Mouse (Mus musculus) heart, postnatal 4 days (tissue): ENCODE results near the gene F2rl3. TPM values are rescaled to one million over a fixed set of nuclear protein-coding genes. Genes with fewer than 3 reads are reported as not detected.

Source experiments
- DNase-seq: peaks from one replicate; pipeline ENCODE4 v3.0.0; 2021
- total RNA-seq, 2 experiments: library from RNA; stranded (reverse); gene quantifications; 2 replicates each; pipeline ENCODE4 v1.2.3; 2021

Gene F2rl3
- total RNA-seq, 2 experiments from 2014 or later = 3.5 TPM

GRCm38 (mm10) chr8:72766777-72767176 lies 5.1 kb downstream of the F2rl3 start:
- no peak for DNase-seq

DNA sequence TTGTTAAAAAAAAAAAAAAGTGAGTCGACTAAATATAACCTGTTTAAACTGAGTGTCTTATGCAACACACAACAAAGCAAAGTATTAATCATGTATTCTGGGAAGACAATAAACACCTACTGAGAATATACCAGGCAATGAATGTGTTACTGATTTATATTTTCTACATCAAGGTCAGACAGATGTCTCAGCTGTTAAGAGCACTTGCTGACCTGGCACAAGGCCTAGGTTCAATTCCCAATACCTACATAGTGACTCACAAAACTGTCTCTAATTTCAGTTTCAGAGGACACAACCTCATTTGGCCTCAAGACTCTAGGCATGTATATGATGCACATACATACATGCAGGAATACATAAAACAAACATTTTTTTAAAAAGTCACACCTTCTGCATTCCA lies 16.1 kb downstream of the F2rl3 start:
- no peak for DNase-seq

DNA sequence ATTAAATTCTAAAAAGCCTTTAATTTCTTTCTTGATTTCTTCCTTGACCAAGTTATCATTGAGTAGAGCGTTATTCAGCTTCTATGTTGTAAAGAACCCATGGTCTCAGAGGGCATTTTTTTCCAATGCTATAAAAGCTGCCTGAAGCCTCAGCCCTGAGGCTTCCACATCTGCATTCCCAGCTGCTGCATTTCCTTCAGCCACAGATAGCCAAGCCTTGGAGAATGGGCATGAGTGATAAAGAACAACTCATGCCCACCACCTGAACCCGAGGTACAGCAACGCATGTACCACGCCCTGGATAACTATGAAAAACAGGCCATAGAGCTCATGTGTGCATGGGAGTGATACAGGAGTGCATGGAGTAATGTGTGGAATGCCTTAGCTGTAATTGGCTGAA lies 19.0 kb downstream of the F2rl3 start:
- DNase-seq = no peak

- no peak for DNase-seq
Measured at GRCm38 (mm10) chr8:72801583-72801982, 39.9 kb downstream of the F2rl3 start.

DNA sequence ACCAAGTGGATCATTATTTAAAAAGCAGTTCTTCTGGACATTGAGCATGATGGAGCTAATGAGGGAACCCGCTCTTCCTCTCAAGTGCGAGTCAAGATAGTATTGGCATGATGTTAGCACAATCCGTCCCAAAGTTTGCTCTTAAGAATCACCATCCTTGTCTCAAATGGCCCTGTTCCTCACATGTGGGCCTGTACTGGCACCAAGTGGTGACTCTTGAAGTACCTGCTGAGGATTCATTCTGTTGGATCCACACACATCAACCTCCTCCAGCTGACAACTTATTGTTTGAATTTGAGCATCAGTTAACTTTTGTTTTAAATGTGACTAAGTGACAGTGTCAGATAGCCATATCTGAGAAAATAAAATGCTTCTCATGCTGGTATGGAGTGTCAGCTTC lies 51.0 kb downstream of the F2rl3 start:
- DNase-seq = no peak

Other genes starting within 250 kb of the F2rl3 start
- 1 to 10 TPM; 8.6 TPM for gene Med26, start 213.6 kb upstream of the F2rl3 start, total RNA-seq
- 100 to 1,000 TPM; 120 to 130 TPM for gene Smim7, start 190.8 kb upstream of the F2rl3 start, total RNA-seq
- 100 to 1,000 TPM; 213 to 221 TPM for gene Tmem38a, start 189.8 kb upstream of the F2rl3 start, total RNA-seq
- gene Nwd1, start 115.2 kb upstream of the F2rl3 start, total RNA-seq = 1 to 10 TPM; 2.1 to 2.4 TPM
- gene Sin3b, start 38.6 kb upstream of the F2rl3 start, total RNA-seq = 100 to 1,000 TPM; 133 to 135 TPM